Mouse (Mus musculus) E14TG2a.4 (cell line): ENCODE measurements around the gene Lef1.

Experiments used
- H3K27me3 ChIP-seq: 2 replicates; pipeline ENCODE4 v1.6.1; 2014; ENCODE audit warnings: low read length, control low read depth; ENCODE audit not compliant: insufficient read depth
- H3K36me3 ChIP-seq: 2 replicates; pipeline ENCODE4 v1.6.1; 2014; ENCODE audit warnings: low read length, control low read depth; ENCODE audit not compliant: insufficient read depth
- H3K4me1 ChIP-seq: replicated peaks from 2 replicates; pipeline ENCODE4 v1.6.1; 2014; ENCODE audit warnings: low read depth, low read length, control low read depth
- H3K4me3 ChIP-seq: replicated peaks from 2 replicates; pipeline ENCODE4 v1.5.1; 2014; ENCODE audit warnings: mild to moderate bottlenecking, low read length
- H3K9me3 ChIP-seq: 2 replicates; pipeline ENCODE4 v1.6.1; 2014; ENCODE audit warnings: low read length, control low read depth
- CTCF ChIP-seq: conservative IDR thresholded peaks from 2 replicates; pipeline ENCODE4 v1.5.1; 2014; ENCODE audit warnings: low read length
- NANOG ChIP-seq: IDR thresholded peaks from 2 replicates; pipeline ENCODE4 v1.6.1; 2014; ENCODE audit warnings: borderline replicate concordance, low read length, mixed read lengths
- POU5F1 ChIP-seq: IDR thresholded peaks from 2 replicates; pipeline ENCODE4 v1.6.1; 2014; ENCODE audit warnings: low read length, borderline replicate concordance

The Lef1 gene

GRCm38 (mm10) chr3:131111151-131111850, 1.0 kb downstream of the Lef1 start:
- TF ChIP-seq CTCF (no peak), NANOG (no peak), POU5F1 (no peak)
- H3K36me3 ChIP-seq: peaks cover 27% of the 10 kb centered on the region
- no peaks in the 10 kb centered on the region for H3K9me3 ChIP-seq
- peaks cover 72% of the 10 kb centered on the region for H3K27me3 ChIP-seq
- H3K4me3 ChIP-seq: peak overlapping the region; percentile 88
- H3K4me1 ChIP-seq: peaks cover 68% of the 10 kb centered on the region

GRCm38 (mm10) chr3:131111851-131112572, 1.7 kb downstream of the Lef1 start:
- H3K36me3 ChIP-seq: peaks cover 31% of the 10 kb centered on the region
- no peak for TF ChIP-seq POU5F1
- no peak for TF ChIP-seq CTCF
- no peak for TF ChIP-seq NANOG

GRCm38 (mm10) chr3:131112573-131112955, 2.3 kb downstream of the Lef1 start:
- H3K4me3 ChIP-seq: peak overlapping the region; percentile 88
- peaks cover 59% of the 10 kb centered on the region for H3K27me3 ChIP-seq
- no peaks in the 10 kb centered on the region for H3K9me3 ChIP-seq
- H3K4me1 ChIP-seq: peaks cover 70% of the 10 kb centered on the region
- no peak for TF ChIP-seq NANOG
- H3K36me3 ChIP-seq: peaks cover 34% of the 10 kb centered on the region

More at GRCm38 (mm10) chr3:131111851-131112572, 1.7 kb downstream of the Lef1 start:
- H3K27me3 ChIP-seq: peaks cover 65% of the 10 kb centered on the region
- peak overlapping the region; percentile 88 for H3K4me3 ChIP-seq
- peaks cover 70% of the 10 kb centered on the region for H3K4me1 ChIP-seq
- no peaks in the 10 kb centered on the region for H3K9me3 ChIP-seq

DNA sequence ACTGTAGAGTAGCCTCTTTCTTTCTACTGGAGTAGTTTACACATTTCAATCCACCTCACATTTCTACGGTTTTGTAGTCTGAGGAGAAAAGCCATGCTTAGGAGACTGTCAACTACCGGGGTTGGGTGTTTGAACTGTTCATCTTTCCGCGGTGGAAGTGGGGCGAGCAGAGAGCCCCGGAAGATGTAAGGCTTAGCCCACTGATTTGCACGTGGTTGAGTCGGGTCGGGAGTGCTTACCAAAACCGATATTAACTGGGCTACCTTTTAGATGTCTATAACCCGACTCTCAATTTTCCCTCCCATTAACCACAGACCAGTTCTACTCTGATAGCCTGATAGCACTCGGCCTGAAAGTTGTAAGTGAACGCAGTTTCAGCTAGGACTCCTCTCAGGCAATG, 2.8 kb downstream of the Lef1 start:
- Histone ChIP-seq H3K4me3 (peak overlapping the region; percentile 88), H3K4me1 (peaks cover 70% of the 10 kb centered on the region), H3K36me3 (peaks cover 34% of the 10 kb centered on the region), H3K27me3 (peaks cover 55% of the 10 kb centered on the region), H3K9me3 (no peaks in the 10 kb centered on the region)
- TF ChIP-seq NANOG: no peak
- TF ChIP-seq POU5F1: no peak

- H3K4me1 ChIP-seq: peaks cover 72% of the 10 kb centered on the region
- H3K27me3 ChIP-seq: peaks cover 31% of the 10 kb centered on the region
- H3K9me3 ChIP-seq: no peaks in the 10 kb centered on the region
- peaks cover 63% of the 10 kb centered on the region for H3K36me3 ChIP-seq
- TF ChIP-seq POU5F1 (no peak), NANOG (no peak), CTCF (no peak)
- peak overlapping the region; percentile 55 for H3K4me3 ChIP-seq
Observed at GRCm38 (mm10) chr3:131116116-131116515, 5.8 kb downstream of the Lef1 start.

DNA sequence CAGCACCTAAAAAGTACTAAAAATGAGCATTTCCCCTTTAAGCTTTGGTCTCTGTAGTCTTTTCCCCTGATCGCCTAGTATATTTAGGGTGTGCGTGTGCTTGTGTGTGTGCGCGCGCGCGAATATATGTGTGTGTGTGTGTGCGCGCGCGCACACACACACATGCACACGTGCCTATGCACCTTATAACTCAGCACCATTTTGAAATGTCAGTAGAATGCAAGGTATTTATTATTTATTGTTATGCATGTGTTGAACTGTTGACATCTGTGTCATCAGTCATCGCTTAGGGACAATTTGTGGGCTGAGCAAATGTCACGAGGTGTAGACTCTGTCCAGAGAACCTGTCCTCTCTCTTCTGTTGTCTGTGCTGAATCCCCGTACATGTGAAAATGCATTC, 7.1 kb downstream of the Lef1 start:
- Histone ChIP-seq H3K4me3 (peak overlapping the region; percentile 20; the same call in 1 of the 2 replicates), H3K4me1 (peaks cover 76% of the 10 kb centered on the region), H3K36me3 (peaks cover 76% of the 10 kb centered on the region), H3K9me3 (no peaks in the 10 kb centered on the region), H3K27me3 (peaks cover 18% of the 10 kb centered on the region)
- TF ChIP-seq CTCF: no peak
- no peak for TF ChIP-seq NANOG
- TF ChIP-seq POU5F1: no peak

GRCm38 (mm10) chr3:131117883-131118282, 7.6 kb downstream of the Lef1 start:
- Histone ChIP-seq H3K9me3 (no peaks in the 10 kb centered on the region), H3K27me3 (peaks cover 13% of the 10 kb centered on the region), H3K4me3 (no peak overlapping the region), H3K4me1 (peaks cover 72% of the 10 kb centered on the region), H3K36me3 (peaks cover 81% of the 10 kb centered on the region)
- no peak; the same call in 1 of the 2 replicates for TF ChIP-seq POU5F1
- TF ChIP-seq CTCF: no peak
- TF ChIP-seq NANOG: no peak

DNA sequence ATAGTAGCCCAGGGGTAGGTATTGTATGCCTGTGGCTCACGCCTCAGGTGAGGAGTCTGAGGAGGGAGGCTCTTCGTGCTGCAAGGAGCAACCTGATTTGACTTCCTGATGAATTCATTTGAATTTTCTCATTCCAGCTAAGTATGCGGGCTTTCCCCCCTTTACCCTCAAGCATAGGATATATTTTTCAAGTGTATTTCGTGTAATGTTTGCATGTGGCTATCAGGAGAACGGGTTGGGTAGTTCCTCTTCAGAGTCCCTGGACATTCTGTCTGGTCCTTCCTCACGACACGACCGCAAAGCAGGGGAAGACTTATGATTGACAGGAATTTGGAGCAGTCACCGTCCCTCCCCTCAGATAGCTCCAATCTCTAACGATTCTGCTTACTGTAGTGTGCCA, 9.2 kb downstream of the Lef1 start:
- H3K27me3 ChIP-seq: peaks cover 3% of the 10 kb centered on the region; the same call in 1 of the 2 replicates
- no peak overlapping the region for H3K4me3 ChIP-seq
- peaks cover 58% of the 10 kb centered on the region for H3K4me1 ChIP-seq
- peaks cover 81% of the 10 kb centered on the region for H3K36me3 ChIP-seq
- H3K9me3 ChIP-seq: no peaks in the 10 kb centered on the region
- no peak for TF ChIP-seq CTCF
- TF ChIP-seq POU5F1: no peak
- no peak for TF ChIP-seq NANOG

GRCm38 (mm10) chr3:131123501-131123900, 13.2 kb downstream of the Lef1 start:
- no peaks in the 10 kb centered on the region for H3K9me3 ChIP-seq
- TF ChIP-seq CTCF (no peak), POU5F1 (no peak), NANOG (no peak)
- peaks cover 75% of the 10 kb centered on the region for H3K36me3 ChIP-seq
- no peak overlapping the region for H3K4me3 ChIP-seq
- H3K27me3 ChIP-seq: no peaks in the 10 kb centered on the region
- peaks cover 34% of the 10 kb centered on the region for H3K4me1 ChIP-seq
